Mouse (Mus musculus) gastrocnemius, postnatal 10 days (tissue): ENCODE data around the gene Mrps26. TPM values are rescaled to one million over a fixed set of nuclear protein-coding genes. Genes with fewer than 3 reads are reported as not detected.
"Not testable (repeated sequence)": the region's sequence is repeated elsewhere in the genome, so short reads cannot be mapped to it uniquely, and the experiment has no call there.

Experiments
- DNase-seq: peaks from one replicate; pipeline ENCODE4 v3.0.0; 2021; ENCODE audit warnings: mixed read lengths
- long read RNA-seq, 2 experiments: library from polyadenylated mRNA; stranded (forward); transcript quantifications; one replicate each; pipeline ENCODE4 v2.0.0; 2021
- total RNA-seq, 2 experiments: library from RNA; stranded (reverse); gene quantifications; 2 replicates each; pipeline ENCODE4 v1.2.3; 2021

Mrps26 gene
- total RNA-seq: 10 to 100 TPM; 48.6 to 51.2 TPM
- long read RNA-seq, experiment 1, full-length matches to known transcripts: 44 of 54 reads
- long read RNA-seq, experiment 1, partial matches to known transcripts: 7 of 54 reads
- long read RNA-seq, experiment 1, other reads (novel, unspliced or antisense): 3 of 54 reads
- long read RNA-seq, experiment 2, full-length matches to known transcripts: 53 of 58 reads
- long read RNA-seq, experiment 2, partial matches to known transcripts: 3 of 58 reads
- long read RNA-seq, experiment 2, other reads (novel, unspliced or antisense): 2 of 58 reads

- peak; percentile 87 for DNase-seq
These were observed at the start of gene Mrps26 for GRCm38 (mm10) chr2:130563212-130564055. Gene Mrps26, plus strand, starts transcription at chr2:130563742.

- DNase-seq: no peak
These were observed 49.6 kb upstream of the Mrps26 start for GRCm38 (mm10) chr2:130513907-130514306.

- no peak for DNase-seq
These were observed 47.8 kb upstream of the Mrps26 start for GRCm38 (mm10) chr2:130515791-130516190.

- no peak for DNase-seq
These were observed 41.6 kb upstream of the Mrps26 start for GRCm38 (mm10) chr2:130521927-130522326.

GRCm38 (mm10) chr2:130525480-130525879 lies 38.1 kb upstream of the Mrps26 start:
- DNase-seq: not testable (repeated sequence)

- no peak for DNase-seq
These were observed 35.1 kb upstream of the Mrps26 start for GRCm38 (mm10) chr2:130528457-130528856.

- DNase-seq: no peak
These were observed 34.3 kb upstream of the Mrps26 start for GRCm38 (mm10) chr2:130529290-130529689.

GRCm38 (mm10) chr2:130529925-130530324 lies 33.6 kb upstream of the Mrps26 start:
- DNase-seq: no peak

- no peak for DNase-seq
These were observed 31.3 kb upstream of the Mrps26 start for GRCm38 (mm10) chr2:130532201-130532600.

- DNase-seq: no peak
These were observed 28.5 kb upstream of the Mrps26 start for GRCm38 (mm10) chr2:130535017-130535416.

- no peak for DNase-seq
These were observed 26.7 kb upstream of the Mrps26 start for GRCm38 (mm10) chr2:130536890-130537289.

GRCm38 (mm10) chr2:130538876-130539546 lies 24.5 kb upstream of the Mrps26 start:
- no peak for DNase-seq

- DNase-seq: no peak
These were observed 23.3 kb upstream of the Mrps26 start for GRCm38 (mm10) chr2:130540266-130540665.

- no peak for DNase-seq
These were observed 16.6 kb upstream of the Mrps26 start for GRCm38 (mm10) chr2:130546957-130547356.

GRCm38 (mm10) chr2:130554841-130555240 lies 8.7 kb upstream of the Mrps26 start:
- DNase-seq: no peak

- DNase-seq: no peak
These were observed 7.2 kb upstream of the Mrps26 start for GRCm38 (mm10) chr2:130556292-130556691.

- DNase-seq: no peak
These were observed 6.1 kb upstream of the Mrps26 start for GRCm38 (mm10) chr2:130557462-130557861.

GRCm38 (mm10) chr2:130558015-130558414 lies 5.5 kb upstream of the Mrps26 start:
- no peak for DNase-seq

- peak; percentile 34 for DNase-seq
These were observed 521 bp downstream of the Mrps26 start for GRCm38 (mm10) chr2:130564063-130564462.

- no peak for DNase-seq
These were observed 1.4 kb downstream of the Mrps26 start for GRCm38 (mm10) chr2:130564983-130565382.

- DNase-seq: no peak
These were observed 5.4 kb downstream of the Mrps26 start for GRCm38 (mm10) chr2:130568921-130569320.

- DNase-seq: no peak
These were observed 6.4 kb downstream of the Mrps26 start for GRCm38 (mm10) chr2:130569926-130570325.

- DNase-seq: no peak
These were observed 11.4 kb downstream of the Mrps26 start for GRCm38 (mm10) chr2:130574960-130575359.
